Mouse (Mus musculus): ENCODE measurements around the gene Ttc39d.

DNA sequence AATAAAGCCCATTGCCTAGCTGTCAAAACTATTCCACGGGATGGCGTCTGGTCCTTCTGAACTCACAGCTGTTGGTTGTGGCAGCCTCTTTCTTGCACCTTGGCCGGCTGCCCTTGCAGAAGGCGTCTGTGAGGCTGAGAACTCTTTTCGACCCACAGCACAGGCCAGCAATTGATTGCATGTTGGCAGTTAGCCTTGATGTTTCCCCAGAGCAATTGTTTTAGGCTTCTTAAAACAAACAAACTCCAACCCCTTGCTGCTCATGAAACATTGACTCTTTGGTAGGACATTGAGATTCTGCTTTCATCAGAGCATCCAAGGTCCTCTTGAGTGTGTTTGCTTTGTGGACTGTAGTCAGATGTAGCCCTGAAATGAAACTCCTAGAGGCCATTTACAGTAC is 46.8 kb upstream of the Ttc39d start:
- TF ChIP-seq POLR2A (IDR thresholded peaks at IDR 0.05; ENCODE audit: borderline replicate concordance, control insufficient read depth, low read depth, low read length) (no peak), CTCF (IDR thresholded peaks at IDR 0.05; ENCODE audit: control insufficient read depth, insufficient read depth, low read length) (no peak)

All from bone marrow, adult 2 months (tissue).